Mouse (Mus musculus) forebrain, embryonic 14.5 days (tissue): ENCODE data around the gene Frmpd1. TPM values are rescaled to one million over a fixed set of nuclear protein-coding genes. Genes with fewer than 3 reads are reported as not detected.

Source experiments
- ATAC-seq: fragments of 200-750 bp; cut with Nextera tagmentation; 2 replicates; pipeline ENCODE4 v1.8.0; 2017; ENCODE audit warnings: mild to moderate bottlenecking, moderate library complexity
- DNase-seq: peaks from one replicate; pipeline ENCODE4 v3.0.0-alpha.2; 2015; ENCODE audit warnings: low spot score
- H3K27ac ChIP-seq: fragments of 300-500 bp; sonication (generic); 2 replicates; pipeline ENCODE4 v1.5.1; 2014; ENCODE audit warnings: low read depth, mild to moderate bottlenecking, control low read depth, low read length, moderate library complexity
- H3K27me3 ChIP-seq: fragments of 300-500 bp; sonication (generic); replicated peaks from 2 replicates; pipeline ENCODE4 v1.6.1; 2014; ENCODE audit warnings: low read length, control low read depth, mixed read lengths; ENCODE audit not compliant: control insufficient read depth, insufficient read depth
- H3K36me3 ChIP-seq: fragments of 300-500 bp; sonication (generic); 2 replicates; pipeline ENCODE4 v1.6.1; 2014; ENCODE audit warnings: low read length, control low read depth; ENCODE audit not compliant: control insufficient read depth, insufficient read depth
- H3K4me1 ChIP-seq: fragments of 300-500 bp; sonication (generic); 2 replicates; pipeline ENCODE4 v1.6.1; 2014; ENCODE audit warnings: antibody characterized with exemption, low read length, control low read depth; ENCODE audit not compliant: control insufficient read depth, insufficient read depth
- H3K4me2 ChIP-seq: fragments of 300-500 bp; sonication (generic); 2 replicates; pipeline ENCODE4 v1.6.1; 2014; ENCODE audit warnings: mild to moderate bottlenecking, control low read depth, low read length
- H3K4me3 ChIP-seq: fragments of 300-500 bp; sonication (generic); 2 replicates; pipeline ENCODE4 v1.5.1; 2014; ENCODE audit warnings: low read depth, low read length, control low read depth
- H3K9ac ChIP-seq: fragments of 300-500 bp; sonication (generic); 2 replicates; pipeline ENCODE4 v1.6.1; 2014; ENCODE audit warnings: mild to moderate bottlenecking, low read length, control low read depth, moderate library complexity
- H3K9me3 ChIP-seq: fragments of 300-500 bp; sonication (generic); replicated peaks from 2 replicates; pipeline ENCODE4 v1.6.1; 2016; ENCODE audit warnings: low read length, control low read depth, mixed read lengths; ENCODE audit not compliant: control insufficient read depth
- WGBS: fragments of 180-500 bp; shearing (Covaris S2); extraction: QIAGEN DNeasy Blood & Tissue Kit; methylation state at CpG from one replicate; pipeline ENCODE4 v1.1.7; 2014; 5-methylcytosine and 5-hydroxymethylcytosine counted together
- polyA plus RNA-seq: library from polyadenylated mRNA; unstranded; fragments of >200 nt; fragmentation: Nextera tagmentation; extraction: Ambion mirVana; gene quantifications from 2 replicates; pipeline ENCODE4 v1.2.1, GENCODE M21; 2014

The Frmpd1 gene
- polyA plus RNA-seq, 1 experiment from 2014 or later: 0.25 TPM

DNA sequence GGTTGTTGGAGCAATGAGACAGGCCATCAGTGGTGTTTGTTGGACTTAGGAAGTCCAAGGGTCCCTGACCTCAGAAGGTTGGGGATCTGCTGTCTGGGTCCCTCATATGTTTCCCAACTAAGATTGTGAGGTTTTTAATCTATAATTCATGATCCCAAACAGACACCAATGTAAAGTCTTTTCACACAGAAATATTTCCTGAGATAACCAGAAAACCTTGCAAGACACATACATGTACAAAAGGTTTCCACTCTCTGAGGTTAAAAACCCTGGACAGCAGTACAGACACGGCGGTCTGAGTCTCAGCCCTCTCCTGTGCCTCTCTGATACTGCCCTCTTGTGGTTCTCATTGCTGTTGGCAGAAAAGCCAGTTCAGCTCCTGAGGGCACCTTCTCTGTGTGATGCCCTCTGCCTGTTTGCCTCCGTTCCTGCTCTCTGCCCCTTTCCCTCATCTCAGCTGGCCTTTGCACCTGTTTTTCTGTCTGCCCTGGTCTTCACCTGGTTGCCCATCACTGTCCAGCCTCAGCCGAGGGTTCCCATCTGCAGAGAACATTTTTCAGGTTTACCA lies 95.4 kb downstream of the Frmpd1 start:
- Histone ChIP-seq H3K4me3 (no peak overlapping the region), H3K9me3 (no peaks in the 10 kb centered on the region), H3K36me3 (no peaks in the 10 kb centered on the region), H3K9ac (no peak overlapping the region), H3K27me3 (no peaks in the 10 kb centered on the region), H3K4me1 (no peaks in the 10 kb centered on the region), H3K27ac (no peak overlapping the region), H3K4me2 (no peak overlapping the region)
- ATAC-seq (peak; percentile 62), DNase-seq (peak; percentile 84)
- 17% methylated on average over 4 of the region's 4 CpGs for WGBS

DNA sequence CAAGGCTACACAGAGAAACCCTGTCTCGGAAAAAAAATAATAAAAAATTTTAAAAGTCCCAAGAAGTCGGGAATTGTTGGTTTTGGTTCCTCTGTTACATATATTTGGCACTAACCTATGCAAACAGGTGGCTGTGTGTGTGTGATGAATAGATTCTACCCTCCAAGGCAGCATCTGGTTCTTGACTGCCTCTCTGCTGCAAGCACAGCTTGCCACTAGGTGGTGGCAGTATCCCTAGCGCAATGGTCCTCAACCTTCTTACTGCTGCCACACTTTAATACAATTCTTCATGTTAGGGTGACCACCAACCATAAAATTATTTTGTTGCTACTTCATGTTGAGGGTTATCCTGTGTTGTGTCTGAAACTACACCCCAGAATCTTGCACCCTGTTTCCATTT lies 101.6 kb downstream of the Frmpd1 start:
- Histone ChIP-seq H3K4me3 (no peak overlapping the region), H3K4me2 (no peak overlapping the region), H3K9me3 (no peaks in the 10 kb centered on the region), H3K27ac (no peak overlapping the region), H3K4me1 (no peaks in the 10 kb centered on the region), H3K36me3 (no peaks in the 10 kb centered on the region), H3K27me3 (no peaks in the 10 kb centered on the region), H3K9ac (no peak overlapping the region)
- WGBS: 52% methylated on average over 3 of the region's 3 CpGs
- peak; percentile 40 for DNase-seq
- ATAC-seq: no peak

DNA sequence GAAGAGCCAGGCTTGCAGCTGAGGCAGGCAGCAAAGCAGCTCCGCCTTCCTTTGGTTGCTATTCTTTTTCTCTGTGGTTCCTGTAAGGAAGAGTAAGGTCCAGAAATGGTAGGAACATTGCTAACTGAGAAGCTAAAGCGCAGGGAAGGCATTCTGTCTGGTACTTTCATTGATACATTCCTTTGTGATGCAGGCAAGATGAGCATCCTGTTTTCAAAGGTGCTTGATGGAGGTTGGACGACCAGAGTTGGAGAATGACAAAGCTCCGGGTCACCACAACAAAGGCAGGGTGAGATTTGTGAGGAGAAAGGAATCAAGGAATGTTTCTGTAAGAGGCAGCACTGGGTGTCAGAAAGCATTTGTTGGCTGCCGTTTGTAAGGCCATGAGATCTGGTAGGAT lies 103.2 kb downstream of the Frmpd1 start:
- DNase-seq (no peak), ATAC-seq (no peak)
- Histone ChIP-seq H3K27me3 (no peaks in the 10 kb centered on the region), H3K36me3 (no peaks in the 10 kb centered on the region), H3K9me3 (no peaks in the 10 kb centered on the region), H3K9ac (no peak overlapping the region), H3K27ac (no peak overlapping the region), H3K4me2 (no peak overlapping the region), H3K4me3 (no peak overlapping the region), H3K4me1 (no peaks in the 10 kb centered on the region)
- 80% methylated on average over 5 of the region's 5 CpGs for WGBS

DNA sequence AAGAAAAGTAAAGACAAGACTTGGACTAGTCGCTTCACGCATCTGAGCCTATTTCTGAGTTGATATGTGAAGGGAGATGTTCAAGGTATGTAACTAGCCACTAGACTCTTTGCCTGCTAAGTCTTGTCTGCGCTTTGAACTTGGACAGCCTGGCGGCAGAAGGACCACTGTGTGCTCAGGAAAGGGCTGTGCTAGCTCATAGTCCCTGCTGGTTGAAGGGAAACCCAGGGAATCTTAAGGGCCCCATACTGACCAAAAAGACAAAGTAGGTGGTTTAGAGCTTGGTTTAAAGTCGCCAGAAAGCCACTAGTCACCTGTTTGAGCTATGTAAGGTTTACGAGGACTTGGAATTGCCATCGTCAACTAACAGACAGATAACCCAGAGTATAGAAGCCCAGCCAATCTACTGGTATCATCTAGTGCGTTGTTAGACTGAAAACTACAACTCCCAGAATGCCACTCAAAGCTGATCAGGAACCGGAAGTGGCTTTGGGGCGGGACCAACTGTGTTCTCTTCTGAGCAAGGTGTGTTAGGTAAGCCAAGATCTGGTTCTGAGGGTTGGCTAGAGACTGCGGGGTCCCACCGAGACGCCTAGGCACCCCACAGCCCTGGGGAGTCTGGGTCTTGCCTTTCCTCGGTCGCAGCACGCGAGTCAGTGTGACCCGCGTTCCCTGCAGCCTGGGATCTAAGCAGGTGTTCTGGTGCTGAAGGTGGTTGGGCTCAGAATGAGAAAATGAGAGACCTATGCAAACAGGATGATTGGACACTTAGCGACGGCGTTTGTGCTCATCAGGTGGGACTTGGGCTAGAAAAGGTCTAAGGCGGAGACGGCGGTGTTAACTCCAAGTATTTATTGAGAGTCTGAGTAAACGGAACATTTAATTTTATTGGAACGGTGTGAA lies 112.2 kb downstream of the Frmpd1 start, which contains the start of gene Trmt10b:
Gene Trmt10b, plus strand, starts transcription at position 466 of the 903 bp plus-strand sequence.
- Histone ChIP-seq H3K4me3 (peak within 1 kb of the TSS; percentile 62), H3K9ac (peak within 1 kb of the TSS; percentile 67), H3K4me1 (0 out of 2 replicates have a peak, but pooled peaks cover 5% of the 10 kb centered on the region), H3K27ac (no peak within 1 kb of the TSS), H3K36me3 (peaks cover 21% of the 10 kb centered on the region), H3K4me2 (peak within 1 kb of the TSS; percentile 54), H3K9me3 (no peaks in the 10 kb centered on the region), H3K27me3 (no peaks in the 10 kb centered on the region)
- WGBS: 20% methylated on average over 27 of the region's 27 CpGs
- ATAC-seq (peak; percentile 94), DNase-seq (peak; percentile 94)

DNA sequence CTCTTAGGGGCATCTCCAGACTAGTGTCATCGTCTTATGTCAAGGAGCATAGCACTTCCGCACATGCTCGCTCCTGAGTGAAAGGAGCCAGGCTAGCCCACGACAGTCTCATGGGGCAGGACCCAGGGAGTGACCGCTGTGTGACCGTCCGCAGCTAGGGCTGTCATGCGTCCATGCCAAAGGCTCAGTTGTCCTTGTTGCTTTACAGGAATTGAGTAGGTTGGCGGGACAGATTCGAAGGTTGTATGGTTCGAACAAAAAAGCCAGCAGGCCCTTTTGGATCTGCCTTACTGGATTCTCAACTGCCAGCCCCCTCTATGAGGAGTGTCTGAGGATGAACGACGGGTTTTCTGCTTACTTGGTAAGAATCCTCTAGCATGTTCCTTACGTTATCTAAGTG lies 120.9 kb downstream of the Frmpd1 start:
- H3K4me1 ChIP-seq: no peaks in the 10 kb centered on the region
- H3K27me3 ChIP-seq: no peaks in the 10 kb centered on the region
- H3K9me3 ChIP-seq: no peaks in the 10 kb centered on the region
- H3K4me2 ChIP-seq: no peak overlapping the region
- H3K9ac ChIP-seq: no peak overlapping the region
- H3K4me3 ChIP-seq: no peak overlapping the region
- whole genome bisulfite sequencing: 98% methylated on average over 14 of the region's 14 CpGs
- DNase-seq: no peak
- H3K27ac ChIP-seq: no peak overlapping the region
- peaks cover 70% of the 10 kb centered on the region for H3K36me3 ChIP-seq
- ATAC-seq: no peak

DNA sequence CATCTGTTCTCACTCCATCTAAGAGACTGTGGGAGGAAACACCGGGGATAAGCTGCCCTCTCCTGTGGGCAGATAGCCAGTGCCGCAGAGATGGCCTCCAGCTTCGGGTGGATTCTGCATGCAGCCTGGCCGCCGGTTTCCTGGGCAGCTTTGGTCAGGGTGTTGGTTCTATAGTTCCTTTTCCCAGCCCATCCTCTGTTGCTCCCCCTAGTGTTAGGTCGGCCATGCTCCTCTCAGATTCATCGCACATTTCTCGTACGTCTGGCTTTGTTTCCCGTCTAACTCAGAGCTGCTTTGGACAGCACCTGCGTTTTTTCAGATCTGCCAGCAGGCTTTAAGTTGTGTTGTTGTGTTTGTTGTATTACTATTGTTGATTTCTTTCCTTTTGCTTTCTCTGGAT lies 123.4 kb downstream of the Frmpd1 start:
- 29% methylated on average over 11 of the region's 11 CpGs for WGBS
- peaks cover 46% of the 10 kb centered on the region for H3K36me3 ChIP-seq

DNA sequence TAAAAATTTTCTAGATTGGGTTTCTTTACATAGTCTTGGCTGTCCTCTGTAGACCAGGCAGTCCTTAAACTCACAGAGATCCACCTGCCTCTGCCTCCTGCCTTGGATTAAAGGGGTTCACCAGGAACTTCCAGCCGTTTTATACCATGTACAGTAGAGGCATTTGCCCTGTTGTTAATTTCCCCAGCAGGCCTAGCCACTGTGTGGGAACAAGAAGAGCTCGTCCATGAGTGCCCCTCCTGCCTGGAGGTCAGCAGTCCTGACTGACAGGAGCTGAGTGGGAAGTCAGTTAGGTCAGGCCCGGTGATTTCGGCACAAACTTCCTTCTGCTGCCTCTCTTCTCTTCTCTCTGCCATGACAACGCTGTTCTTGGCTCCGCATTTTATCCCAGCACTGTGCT lies 123.9 kb downstream of the Frmpd1 start:
- Histone ChIP-seq H3K4me3 (no peak overlapping the region), H3K9ac (no peak overlapping the region), H3K36me3 (peaks cover 45% of the 10 kb centered on the region), H3K27ac (no peak overlapping the region), H3K4me1 (no peaks in the 10 kb centered on the region), H3K27me3 (no peaks in the 10 kb centered on the region), H3K9me3 (no peaks in the 10 kb centered on the region), H3K4me2 (no peak overlapping the region)
- 93% methylated on average over 6 of the region's 6 CpGs for WGBS
- ATAC-seq (no peak), DNase-seq (no peak)

More for the DNA sequence above, 123.4 kb downstream of the Frmpd1 start:
- Histone ChIP-seq H3K4me3 (no peak overlapping the region), H3K4me1 (no peaks in the 10 kb centered on the region), H3K27me3 (no peaks in the 10 kb centered on the region), H3K9me3 (no peaks in the 10 kb centered on the region), H3K4me2 (no peak overlapping the region), H3K9ac (no peak overlapping the region), H3K27ac (no peak overlapping the region)
- ATAC-seq (no peak), DNase-seq (peak; percentile 33)

DNA sequence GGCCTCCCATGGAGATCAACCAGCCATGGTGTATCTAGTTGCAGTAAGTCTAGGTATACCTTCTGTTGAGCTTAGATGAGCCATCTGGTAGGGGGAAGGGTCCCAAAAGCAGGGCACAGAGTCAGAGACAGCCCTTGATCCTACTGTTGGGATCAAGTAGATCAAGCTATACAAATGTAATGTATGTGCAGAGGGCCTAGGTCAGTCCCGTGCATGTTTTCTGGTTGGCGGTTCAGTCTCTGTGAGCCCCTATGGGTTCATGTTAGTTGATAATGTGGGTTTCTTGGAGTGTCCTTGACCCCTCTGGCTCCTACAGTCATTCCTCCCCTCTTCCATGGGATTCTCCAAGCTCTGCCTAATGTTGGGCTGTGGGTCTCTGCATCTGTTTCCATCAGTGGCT lies 126.4 kb downstream of the Frmpd1 start:
- 100% methylated on average over 2 of the region's 2 CpGs for whole genome bisulfite sequencing
- Histone ChIP-seq H3K9ac (no peak overlapping the region), H3K27ac (no peak overlapping the region), H3K27me3 (no peaks in the 10 kb centered on the region), H3K36me3 (peaks cover 49% of the 10 kb centered on the region), H3K4me3 (no peak overlapping the region), H3K4me1 (no peaks in the 10 kb centered on the region), H3K9me3 (no peaks in the 10 kb centered on the region), H3K4me2 (no peak overlapping the region)
- DNase-seq (no peak), ATAC-seq (no peak)
